Mouse (Mus musculus): Measurements from ENCODE around the gene Zmynd11. TPM values are rescaled to one million over a fixed set of nuclear protein-coding genes. Genes with fewer than 3 reads are reported as not detected.

Zmynd11 gene
- polyA plus RNA-seq, 2 experiments from 2014 or later = 52.8 to 57.7 TPM

- ATAC-seq = no peak
Observed at GRCm38 (mm10) chr13:9713462-9714134, 51.5 kb downstream of the Zmynd11 start.

DNA sequence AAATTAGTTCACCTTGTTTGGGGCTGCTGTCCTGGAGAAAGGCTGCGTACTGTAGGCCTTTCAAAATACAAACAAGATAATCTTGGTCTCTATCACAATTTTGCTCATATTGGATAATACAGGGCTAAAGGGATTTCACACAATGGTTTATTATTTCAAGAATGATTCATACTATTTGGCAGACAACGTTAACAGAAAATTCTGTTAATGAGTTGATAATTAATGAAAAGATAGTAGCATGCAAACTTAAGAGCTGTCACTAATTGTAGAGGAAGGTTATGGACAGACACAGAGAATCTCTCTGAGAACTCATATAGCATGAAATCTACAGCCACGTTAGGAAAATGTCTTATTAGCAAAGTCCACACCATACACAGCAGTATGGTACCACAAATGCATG, 52.2 kb downstream of the Zmynd11 start:
- no peak for ATAC-seq

GRCm38 (mm10) chr13:9712409-9712808, 52.7 kb downstream of the Zmynd11 start:
- ATAC-seq = no peak

- no peak for ATAC-seq
Observed at GRCm38 (mm10) chr13:9708433-9709240, 56.5 kb downstream of the Zmynd11 start.

GRCm38 (mm10) chr13:9706720-9707119, 58.4 kb downstream of the Zmynd11 start:
- ATAC-seq = no peak

DNA sequence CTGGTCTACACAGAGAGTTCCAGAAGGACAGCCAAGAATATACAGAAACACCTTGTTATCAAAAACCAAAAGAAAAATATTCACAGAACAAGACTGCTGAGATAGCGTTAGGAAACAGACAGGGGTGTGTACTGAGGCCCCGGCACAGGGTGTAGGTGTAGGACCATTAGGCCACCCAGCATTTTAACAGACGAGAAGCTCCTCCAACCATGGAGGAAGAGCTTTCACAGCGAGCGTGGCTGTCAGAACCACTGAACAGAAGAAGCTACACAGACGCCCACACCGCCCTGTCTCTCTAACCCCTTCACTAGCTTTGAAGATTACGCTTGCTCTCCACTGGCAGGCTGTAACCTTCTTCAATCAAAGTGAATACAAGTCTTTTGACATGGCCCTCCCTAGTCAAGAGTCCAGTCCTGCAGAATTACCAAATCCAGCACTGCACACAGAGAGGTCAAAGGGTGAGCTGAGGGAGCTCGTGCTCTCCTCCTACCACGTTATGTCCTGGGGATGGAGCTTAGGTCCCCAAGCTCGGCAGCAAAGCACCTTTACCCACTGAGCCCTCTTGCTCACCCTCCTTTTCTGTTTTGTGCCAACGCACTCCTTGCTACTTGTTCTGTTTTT, 62.4 kb downstream of the Zmynd11 start:
- ATAC-seq = no peak

DNA sequence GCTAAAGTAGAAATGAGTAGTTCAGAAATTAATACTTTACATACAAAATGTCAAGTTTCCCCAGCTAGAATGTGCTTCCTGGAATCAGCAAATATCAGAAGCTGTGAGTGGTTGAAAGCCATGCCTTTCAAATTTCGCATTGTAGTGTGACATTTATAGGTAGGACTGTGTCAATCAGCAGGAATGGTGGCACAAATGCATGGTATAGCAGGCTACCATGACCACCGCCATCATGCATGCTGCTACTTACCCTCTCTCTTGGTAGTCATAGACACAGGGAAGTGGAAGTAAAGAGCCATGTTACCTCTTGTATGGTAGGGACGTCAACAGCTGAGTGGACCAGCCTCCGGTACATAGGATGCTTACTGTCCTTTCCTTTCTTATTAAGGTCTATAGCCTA, 67.8 kb downstream of the Zmynd11 start:
- ATAC-seq = no peak

GRCm38 (mm10) chr13:9695809-9696208, 69.3 kb downstream of the Zmynd11 start:
- no peak for ATAC-seq

DNA sequence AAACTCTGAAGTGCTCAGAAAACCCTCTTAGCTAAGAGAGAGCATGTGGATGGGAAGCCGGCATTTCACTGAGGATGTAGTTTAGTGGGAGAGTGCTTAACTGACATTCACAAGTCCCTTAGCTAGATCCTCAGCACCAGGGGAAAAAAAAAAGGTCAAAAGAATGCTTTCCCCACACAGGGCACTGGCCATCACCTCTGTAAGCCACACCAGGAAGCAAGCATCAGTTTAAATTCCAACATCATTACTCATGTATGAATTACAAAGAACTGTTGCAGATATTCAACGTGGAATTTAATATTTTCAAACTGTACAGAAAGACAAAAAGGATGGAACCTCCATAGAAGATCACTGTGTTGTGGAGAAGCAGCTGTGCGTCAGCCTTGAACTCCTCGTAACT, 69.7 kb downstream of the Zmynd11 start:
- ATAC-seq = no peak

DNA sequence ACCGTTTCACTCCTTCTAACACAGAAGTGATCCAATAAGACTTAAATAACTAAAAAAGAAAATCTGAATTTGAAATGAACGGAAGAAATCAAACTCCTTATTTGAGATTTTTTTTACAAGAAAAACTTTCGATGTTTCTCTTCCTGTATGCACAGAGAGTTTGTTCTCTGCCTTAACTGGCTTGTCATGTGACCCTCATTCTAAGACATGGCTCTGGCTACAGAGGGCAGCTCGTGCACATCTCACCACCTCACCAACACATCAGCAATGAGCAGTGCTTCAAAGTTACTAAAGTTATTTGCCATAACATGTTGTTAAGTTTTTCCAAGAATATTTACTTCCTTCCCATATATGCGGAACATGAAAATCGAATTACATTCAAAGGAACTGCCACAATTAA, 70.5 kb downstream of the Zmynd11 start:
- no peak for ATAC-seq

GRCm38 (mm10) chr13:9692876-9693275, 72.3 kb downstream of the Zmynd11 start:
- ATAC-seq = no peak

DNA sequence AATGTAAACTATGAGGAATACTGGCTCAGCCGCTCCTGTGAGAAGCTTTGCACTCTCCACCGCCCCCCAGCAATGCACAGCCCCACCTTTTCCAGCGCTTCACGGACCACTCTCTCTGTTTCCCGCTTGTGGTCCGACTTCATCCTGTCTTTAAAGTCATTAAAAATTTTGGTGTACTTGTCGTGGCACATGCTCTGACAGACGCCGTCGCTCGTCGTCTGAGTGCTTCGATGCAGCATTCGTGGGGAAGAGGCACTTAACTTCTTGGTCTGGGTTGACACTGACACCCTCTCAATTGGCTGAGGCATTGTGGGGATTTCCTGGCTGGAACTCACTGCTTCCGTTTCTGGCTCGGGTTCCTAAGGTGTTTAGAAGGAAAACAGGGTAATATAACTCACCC, 75.8 kb downstream of the Zmynd11 start:
- ATAC-seq = no peak

- no peak for ATAC-seq
Observed at GRCm38 (mm10) chr13:9686765-9687164, 78.4 kb downstream of the Zmynd11 start.

GRCm38 (mm10) chr13:9686261-9686660, 78.9 kb downstream of the Zmynd11 start:
- ATAC-seq = no peak

DNA sequence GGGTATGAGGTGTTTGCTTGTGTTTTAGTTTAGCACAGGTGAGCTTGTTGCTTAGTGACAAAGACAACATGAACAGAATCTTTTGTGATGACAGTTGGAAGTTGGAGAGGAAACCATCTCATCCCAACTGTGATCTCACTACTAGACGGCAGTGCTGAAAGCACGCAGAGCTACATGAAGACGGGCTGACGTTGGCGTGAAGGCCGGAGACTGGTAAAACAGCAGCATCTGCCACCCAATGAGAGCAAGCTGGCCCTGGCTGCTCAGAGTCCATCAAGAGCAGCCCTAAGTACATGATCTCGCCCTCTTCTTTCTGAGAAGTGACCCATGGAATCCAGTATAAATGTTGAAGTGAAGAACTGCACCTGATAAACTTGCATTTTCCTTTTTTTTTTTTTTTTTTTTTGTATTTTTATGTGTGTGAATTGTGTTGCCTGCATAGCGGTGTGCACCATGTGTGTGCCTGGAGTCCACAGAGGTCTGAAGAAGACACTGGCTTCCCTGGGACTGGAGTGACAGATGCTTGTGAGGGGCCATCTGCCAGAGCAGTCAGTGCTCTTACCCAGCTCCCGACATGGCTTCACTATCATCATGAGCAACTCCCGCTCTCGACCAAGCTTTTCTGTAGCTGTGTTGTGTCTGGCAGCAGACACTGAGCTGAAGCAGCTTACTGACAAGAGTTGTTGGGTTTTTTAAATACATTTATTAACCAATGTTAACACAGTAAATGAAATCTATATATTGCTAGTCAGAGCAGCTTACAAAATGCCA, 80.8 kb downstream of the Zmynd11 start:
- no peak for ATAC-seq

GRCm38 (mm10) chr13:9683280-9683679, 81.8 kb downstream of the Zmynd11 start:
- no peak for ATAC-seq

DNA sequence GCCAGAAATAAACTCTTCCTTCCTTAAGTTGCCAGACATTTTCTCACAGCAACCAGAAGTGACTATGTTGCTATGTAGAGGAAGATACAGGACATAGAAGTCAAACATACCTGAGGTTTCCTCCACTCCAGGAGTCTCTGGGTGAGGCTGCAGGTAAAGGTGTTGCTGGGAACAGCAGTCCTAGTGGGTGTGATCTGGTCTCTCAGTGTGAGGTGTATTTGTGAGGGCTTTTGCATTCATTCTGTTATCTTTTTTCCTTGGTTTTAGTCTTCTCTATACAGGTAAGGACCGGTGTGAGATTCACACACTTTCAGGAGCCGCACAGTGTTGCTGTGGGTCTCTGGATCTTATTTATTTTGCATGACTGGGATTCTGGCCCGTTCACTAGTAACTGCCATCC, 83.6 kb downstream of the Zmynd11 start:
- no peak for ATAC-seq

- no peak for ATAC-seq
Observed at GRCm38 (mm10) chr13:9674126-9674525, 91.0 kb downstream of the Zmynd11 start.

- no peak for ATAC-seq
Observed at GRCm38 (mm10) chr13:9669246-9669645, 95.9 kb downstream of the Zmynd11 start.

DNA sequence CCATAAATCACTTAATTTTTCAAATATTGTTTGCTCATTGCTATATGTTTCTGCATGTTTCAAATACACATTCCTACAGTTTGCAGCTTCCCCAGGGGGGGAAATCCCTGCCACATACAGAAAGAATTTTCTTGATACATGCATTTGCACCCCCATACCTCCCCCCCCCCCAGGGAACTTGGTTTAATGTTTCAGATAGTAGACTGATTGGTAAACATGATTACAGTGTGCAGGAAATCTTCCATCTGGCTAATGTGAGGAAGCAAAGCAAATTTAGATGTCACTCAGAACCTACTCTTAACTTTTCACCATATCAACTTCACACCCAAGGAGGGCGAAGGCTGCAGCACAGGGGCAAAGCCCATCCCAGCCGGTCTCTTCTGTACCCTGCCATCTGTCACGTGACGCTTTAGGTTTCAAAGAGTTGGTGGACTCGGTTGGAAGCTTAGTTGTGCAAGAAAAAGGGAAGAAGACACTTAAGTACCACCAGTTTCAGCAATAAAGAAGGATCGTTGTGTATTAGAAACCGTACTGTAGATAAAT, 97.1 kb downstream of the Zmynd11 start:
- no peak for ATAC-seq

GRCm38 (mm10) chr13:9663593-9663992, 101.5 kb downstream of the Zmynd11 start:
- ATAC-seq = no peak

DNA sequence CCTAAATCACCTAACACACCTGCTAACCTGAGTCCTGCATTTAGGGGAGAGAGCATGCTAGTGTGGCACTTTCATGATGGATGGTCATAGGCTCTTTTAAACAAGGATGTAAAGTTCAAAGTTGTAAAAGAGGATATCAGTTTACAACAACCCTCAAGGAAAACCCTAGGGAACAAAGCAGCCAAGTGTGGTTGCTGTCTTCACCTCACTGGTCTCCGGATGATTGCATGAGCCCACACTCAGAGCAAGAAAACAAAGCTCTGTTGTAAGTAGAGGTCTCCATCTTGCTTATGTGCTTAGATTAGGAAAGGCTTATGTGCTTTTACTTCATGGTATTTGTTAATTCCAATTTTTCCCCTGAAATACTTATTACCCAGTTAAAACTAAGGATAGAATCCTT, 104.4 kb downstream of the Zmynd11 start:
- ATAC-seq = no peak

GRCm38 (mm10) chr13:9656613-9657012, 108.5 kb downstream of the Zmynd11 start:
- no peak for ATAC-seq
